Mouse (Mus musculus) adrenal gland, postnatal 10 days (tissue): ENCODE data around the gene Gm10322. TPM values are rescaled to one million over a fixed set of nuclear protein-coding genes. Genes with fewer than 3 reads are reported as not detected.

Experiments
- DNase-seq: peaks from one replicate; pipeline ENCODE4 v3.0.0; 2021; ENCODE audit warnings: mixed read lengths
- long read RNA-seq, 2 experiments: library from polyadenylated mRNA; stranded (forward); transcript quantifications; one replicate each; pipeline ENCODE4 v2.0.0; 2021
- total RNA-seq, 2 experiments: library from RNA; stranded (reverse); gene quantifications; 2 replicates each; pipeline ENCODE4 v1.2.3; 2021

The Gm10322 gene
- total RNA-seq = not detected
- long read RNA-seq, experiment 1 = 0 reads
- long read RNA-seq, experiment 2 = 0 reads

DNA sequence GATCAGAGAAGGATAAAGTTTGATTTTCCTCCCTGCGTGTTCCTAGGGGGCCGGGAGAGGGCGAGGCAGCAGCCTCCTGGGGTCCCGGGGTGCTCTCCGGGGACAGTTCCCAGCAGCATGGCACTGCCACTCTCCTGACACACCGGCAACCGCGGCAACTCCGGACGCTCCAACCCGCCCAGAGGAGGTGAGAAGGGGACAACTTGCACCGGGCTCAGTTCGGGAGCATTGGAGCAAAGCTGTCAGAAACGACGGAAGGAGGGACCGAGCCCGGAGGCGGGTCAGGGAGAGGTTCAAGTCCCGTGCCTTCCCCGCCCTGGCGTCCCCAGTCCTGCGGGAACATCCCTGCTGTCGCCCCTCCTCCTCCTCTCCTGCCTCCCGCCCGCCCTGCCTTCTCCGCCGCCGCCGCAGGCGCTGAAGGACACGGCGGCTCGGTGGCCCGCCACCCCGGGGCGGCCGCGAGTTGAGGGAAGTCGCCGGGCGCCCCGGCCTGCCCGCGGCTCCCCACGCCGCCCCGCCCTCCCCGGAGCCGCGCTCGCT is at the start of gene Gm10322:
Gm10322 (plus strand) TSS at position 83 of the 540 bp plus-strand sequence.
- peak; percentile 80 for DNase-seq

DNA sequence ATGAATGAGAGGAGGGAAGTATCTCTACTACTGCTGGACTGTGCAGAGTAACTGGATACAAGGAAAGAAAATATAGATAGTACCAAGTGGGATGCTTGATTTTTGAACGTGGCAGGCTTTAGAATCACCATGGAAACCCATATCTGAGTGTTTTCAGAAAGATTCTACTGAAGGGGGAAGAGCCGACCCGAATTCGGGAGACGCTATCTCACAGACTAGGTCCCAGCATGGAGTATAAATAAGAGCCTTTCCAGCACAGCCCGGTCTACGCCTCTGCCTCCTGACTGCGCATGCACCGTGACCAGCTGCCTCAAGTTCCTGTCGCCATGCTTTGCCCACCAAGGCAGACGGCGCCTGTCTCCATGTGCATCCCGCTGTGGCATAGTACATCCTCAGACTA is 48.9 kb upstream of the Gm10322 start:
- no peak for DNase-seq

- DNase-seq = no peak
Observed at GRCm38 (mm10) chr10:59568665-59569480, 47.0 kb upstream of the Gm10322 start.

DNA sequence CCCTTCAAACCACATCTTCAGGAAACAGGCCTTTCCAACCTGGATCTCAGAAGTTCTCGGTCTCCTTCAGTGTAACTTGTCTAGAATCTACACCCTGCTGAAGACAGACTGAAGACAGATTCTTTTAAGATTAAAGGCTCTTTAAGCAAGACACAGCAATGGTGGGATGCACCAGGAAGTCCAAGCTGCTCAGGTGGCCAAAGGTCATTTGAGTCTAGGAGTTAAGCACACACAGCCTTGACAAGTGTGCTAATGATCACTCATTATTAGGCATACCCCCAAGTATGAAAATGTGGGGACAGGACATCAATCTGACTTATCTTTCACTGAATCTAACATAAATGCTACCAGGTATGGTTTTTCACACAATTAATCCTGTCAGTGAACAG is 46.4 kb upstream of the Gm10322 start:
- DNase-seq = no peak

DNA sequence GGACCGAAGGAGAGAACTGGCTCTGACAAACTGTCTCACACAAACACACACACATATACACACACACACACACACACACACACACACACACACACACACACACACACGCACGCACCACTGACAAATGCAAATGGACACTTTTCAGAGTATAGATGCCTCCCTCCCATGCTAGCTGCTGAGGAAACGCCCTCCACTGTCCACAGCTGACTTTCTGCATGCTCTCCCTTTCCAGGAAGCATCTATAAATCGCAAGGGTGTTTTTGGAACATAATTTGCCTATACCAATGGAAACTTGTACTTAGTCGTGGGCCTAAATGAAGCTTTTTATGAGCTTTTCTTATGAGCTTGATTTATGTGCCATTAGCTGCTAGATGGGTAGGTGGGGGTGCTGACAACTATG is 45.5 kb upstream of the Gm10322 start:
- no peak for DNase-seq

DNA sequence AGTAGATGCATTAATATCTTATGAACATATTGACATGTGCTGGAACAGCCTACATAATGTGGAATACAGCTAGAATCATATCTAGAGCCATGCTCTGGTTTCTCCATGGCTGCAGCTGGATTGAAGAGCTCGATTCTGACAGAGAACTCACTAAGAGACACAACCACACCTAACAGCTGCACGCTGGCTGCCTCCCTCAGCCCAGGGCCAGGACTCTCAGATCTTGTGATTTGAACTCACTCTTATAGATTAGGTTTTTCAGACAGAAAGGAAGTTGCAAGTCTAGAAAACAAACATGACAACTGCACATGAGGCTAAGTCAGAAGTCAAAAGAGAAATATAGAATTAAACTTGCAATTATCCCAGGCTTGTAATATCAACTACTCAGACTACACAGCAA is 45.1 kb upstream of the Gm10322 start:
- no peak for DNase-seq

GRCm38 (mm10) chr10:59571273-59571672 is 44.6 kb upstream of the Gm10322 start:
- DNase-seq = no peak

- no peak for DNase-seq
Observed at GRCm38 (mm10) chr10:59571964-59572363, 43.9 kb upstream of the Gm10322 start.

- DNase-seq = no peak
Observed at GRCm38 (mm10) chr10:59576305-59576704, 39.6 kb upstream of the Gm10322 start.

GRCm38 (mm10) chr10:59577871-59578801 is 37.7 kb upstream of the Gm10322 start:
- peak; percentile 47 for DNase-seq

GRCm38 (mm10) chr10:59579645-59580044 is 36.2 kb upstream of the Gm10322 start:
- no peak for DNase-seq

DNA sequence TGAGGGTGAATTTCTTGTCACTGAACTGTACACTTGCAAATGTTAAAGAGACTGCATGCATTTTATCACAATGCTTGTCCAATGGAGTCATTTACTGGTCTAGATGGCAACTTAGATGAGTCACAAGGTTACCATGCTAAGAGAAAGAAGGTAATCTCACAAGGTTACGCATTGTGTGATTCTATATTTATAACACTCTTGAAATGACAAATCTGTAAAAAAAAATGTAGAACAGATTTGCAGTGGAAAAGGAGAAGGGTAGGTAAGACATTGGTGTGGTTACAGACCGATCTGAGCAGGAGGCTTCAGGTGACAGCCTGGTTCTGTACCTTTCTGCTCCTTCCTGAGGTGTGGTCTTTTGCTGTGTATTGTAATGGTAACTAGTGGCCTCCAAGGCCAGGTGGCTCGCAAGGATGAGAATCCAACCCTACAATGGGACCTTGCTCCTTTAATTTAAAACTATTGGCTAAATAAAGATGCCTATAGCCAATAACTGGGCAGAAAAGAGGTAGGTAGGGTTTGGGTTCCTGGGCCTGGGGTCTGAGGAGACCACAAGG is 35.2 kb upstream of the Gm10322 start:
- DNase-seq = no peak

GRCm38 (mm10) chr10:59581826-59582543 is 33.9 kb upstream of the Gm10322 start:
- DNase-seq = no peak

GRCm38 (mm10) chr10:59585621-59586020 is 30.2 kb upstream of the Gm10322 start:
- DNase-seq = no peak

DNA sequence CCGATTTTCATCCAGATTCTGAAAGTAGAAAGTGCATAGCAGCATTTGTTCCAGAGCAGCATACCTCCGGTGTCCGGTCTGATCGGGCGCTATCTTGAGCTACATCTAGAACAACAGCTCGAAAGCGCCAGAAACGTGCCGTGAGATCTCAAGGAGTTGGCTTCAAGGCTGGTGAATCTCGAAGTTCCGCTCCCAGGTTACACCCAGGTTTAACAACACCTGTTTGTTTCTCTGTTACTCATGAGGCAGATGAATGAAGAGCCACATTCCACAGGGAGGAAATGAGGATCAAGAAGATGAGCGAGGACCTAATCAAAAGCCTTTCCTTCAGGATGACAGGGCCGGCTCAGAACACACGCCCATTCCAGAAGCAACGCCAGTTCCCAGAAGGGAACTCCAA is 29.0 kb upstream of the Gm10322 start:
- DNase-seq = no peak

GRCm38 (mm10) chr10:59588135-59588534 is 27.7 kb upstream of the Gm10322 start:
- DNase-seq = no peak

GRCm38 (mm10) chr10:59589420-59589819 is 26.4 kb upstream of the Gm10322 start:
- no peak for DNase-seq

- DNase-seq = no peak
Observed at GRCm38 (mm10) chr10:59589856-59590255, 26.0 kb upstream of the Gm10322 start.

DNA sequence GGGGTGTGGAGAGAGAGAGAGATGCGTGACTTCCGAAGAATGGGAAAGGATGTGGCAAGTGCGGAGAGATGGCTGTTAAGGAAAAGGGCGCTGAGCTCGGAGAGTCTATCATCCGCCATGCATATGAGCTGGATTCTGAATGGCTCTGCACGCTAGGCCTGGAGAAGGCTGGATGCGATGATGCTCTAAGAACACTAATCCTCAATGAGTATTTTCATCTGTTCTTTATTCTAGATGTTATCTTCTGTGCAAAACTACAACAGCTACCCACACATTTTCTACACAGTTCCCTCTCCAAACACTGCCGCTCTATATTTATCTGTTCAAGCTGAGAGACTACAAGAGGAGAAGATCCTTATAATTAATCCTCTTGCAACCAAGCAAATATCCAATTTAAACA is 25.3 kb upstream of the Gm10322 start:
- no peak for DNase-seq

DNA sequence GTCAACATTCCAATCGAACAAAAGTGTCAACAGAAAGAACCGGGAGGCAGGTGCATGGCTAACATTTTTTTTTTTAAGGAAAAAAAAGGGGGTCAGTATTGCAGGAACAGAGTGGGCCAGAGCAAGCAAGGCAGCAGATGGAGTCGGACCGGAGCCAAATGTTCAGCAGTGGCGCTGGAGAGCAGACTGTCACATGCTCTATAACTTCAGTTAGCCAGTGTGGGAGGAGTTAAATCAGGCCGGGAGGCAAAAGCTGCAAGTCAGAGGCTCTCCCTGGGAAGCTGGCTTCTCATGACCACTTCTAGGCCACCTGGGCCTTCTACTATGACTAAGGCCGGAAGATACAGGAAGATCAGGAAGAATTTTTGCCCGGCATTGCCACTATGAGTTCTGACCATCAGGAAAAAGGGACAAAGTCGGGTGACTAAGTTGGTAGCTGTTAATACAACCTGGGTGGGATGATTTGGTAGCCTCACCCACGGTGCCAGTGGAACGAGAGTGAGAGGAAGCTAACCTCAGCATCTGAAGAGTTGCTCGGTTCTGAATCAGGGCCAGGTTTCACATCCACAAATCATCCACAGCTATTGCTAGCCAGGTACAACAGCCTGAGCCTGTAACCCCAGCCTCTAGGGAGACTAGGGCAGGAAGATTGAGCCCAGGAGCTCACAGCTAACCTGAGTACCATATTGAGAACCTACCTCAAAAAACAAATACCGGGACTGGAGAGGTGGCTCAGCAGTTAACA is 21.9 kb upstream of the Gm10322 start:
- DNase-seq = no peak

DNA sequence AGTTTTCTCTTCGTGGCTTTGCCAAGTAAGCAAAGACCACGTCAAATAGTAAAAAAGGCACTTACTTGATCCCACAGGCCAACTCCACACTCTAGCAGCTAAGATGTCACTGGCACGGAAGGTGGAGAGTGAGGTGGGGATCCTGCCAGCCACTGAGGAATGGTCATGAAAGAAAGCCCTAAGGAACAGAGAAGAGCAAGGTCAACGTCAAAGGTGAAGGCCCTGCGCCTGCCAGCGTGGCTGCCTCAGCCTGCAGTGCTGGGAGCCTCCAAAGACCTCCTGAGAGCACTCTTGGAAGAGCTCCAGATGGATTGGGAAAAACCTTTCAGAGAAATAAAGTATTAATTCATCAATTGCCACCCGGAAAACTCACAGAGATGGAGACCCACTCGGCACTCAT is 15.3 kb upstream of the Gm10322 start:
- peak; percentile 62 for DNase-seq
